Mouse (Mus musculus) layer of hippocampus, adult 9-10 months (tissue): ENCODE measurements around the gene Sin3b.
"Not testable (repeated sequence)": the region's sequence is repeated elsewhere in the genome, so short reads cannot be mapped to it uniquely, and the experiment has no call there.

Experiments used
- DNase-seq: peaks from one replicate; pipeline ENCODE4 v3.0.0; 2022; ENCODE audit warnings: low spot score

Sin3b gene

GRCm38 (mm10) chr8:72722769-72723650 is at the start of gene Sin3b:
TSS of gene Sin3b (plus strand) at chr8:72723285.
- peak; percentile 63 for DNase-seq

- no peak for DNase-seq
Measured at GRCm38 (mm10) chr8:72674184-72674583, 48.9 kb upstream of the Sin3b start.

GRCm38 (mm10) chr8:72676436-72676835 is 46.6 kb upstream of the Sin3b start:
- no peak for DNase-seq

GRCm38 (mm10) chr8:72676844-72677243 is 46.2 kb upstream of the Sin3b start:
- DNase-seq: not testable (repeated sequence)

GRCm38 (mm10) chr8:72677331-72677730 is 45.8 kb upstream of the Sin3b start:
- no peak for DNase-seq

GRCm38 (mm10) chr8:72680133-72680532 is 43.0 kb upstream of the Sin3b start:
- DNase-seq: peak; percentile 67

GRCm38 (mm10) chr8:72682051-72682687 is 40.9 kb upstream of the Sin3b start:
- DNase-seq: no peak

GRCm38 (mm10) chr8:72683010-72683521 is 40.0 kb upstream of the Sin3b start:
- DNase-seq: no peak

GRCm38 (mm10) chr8:72683572-72684099 is 39.4 kb upstream of the Sin3b start:
- DNase-seq: not testable (repeated sequence)

GRCm38 (mm10) chr8:72698349-72698926 is 24.6 kb upstream of the Sin3b start:
- DNase-seq: no peak

- DNase-seq: no peak
Measured at GRCm38 (mm10) chr8:72712569-72712968, 10.5 kb upstream of the Sin3b start.

- DNase-seq: no peak
Measured at GRCm38 (mm10) chr8:72716594-72716993, 6.5 kb upstream of the Sin3b start.

- no peak for DNase-seq
Measured at GRCm38 (mm10) chr8:72720541-72720940, 2.5 kb upstream of the Sin3b start.

GRCm38 (mm10) chr8:72723651-72724001 is 541 bp downstream of the Sin3b start:
- DNase-seq: no peak

- no peak for DNase-seq
Measured at GRCm38 (mm10) chr8:72728636-72729035, 5.6 kb downstream of the Sin3b start.

- no peak for DNase-seq
Measured at GRCm38 (mm10) chr8:72735001-72735400, 11.9 kb downstream of the Sin3b start.

GRCm38 (mm10) chr8:72736868-72737267 is 13.8 kb downstream of the Sin3b start:
- no peak for DNase-seq

- no peak for DNase-seq
Measured at GRCm38 (mm10) chr8:72746061-72746460, 23.0 kb downstream of the Sin3b start.

- DNase-seq: no peak
Measured at GRCm38 (mm10) chr8:72749846-72750245, 26.8 kb downstream of the Sin3b start.

GRCm38 (mm10) chr8:72750266-72750665 is 27.2 kb downstream of the Sin3b start:
- DNase-seq: no peak

- no peak for DNase-seq
Measured at GRCm38 (mm10) chr8:72751126-72751525, 28.0 kb downstream of the Sin3b start.

- no peak for DNase-seq
Measured at GRCm38 (mm10) chr8:72752289-72752688, 29.2 kb downstream of the Sin3b start.

- DNase-seq: no peak
Measured at GRCm38 (mm10) chr8:72753165-72753564, 30.1 kb downstream of the Sin3b start.
